Mouse (Mus musculus): ENCODE results near the gene Aoc2. TPM values are rescaled to one million over a fixed set of nuclear protein-coding genes. Genes with fewer than 3 reads are reported as not detected.

Gene Aoc2
- total and polyA plus RNA-seq, 3 experiments, result 3.6 to 10.7 (median 5.5) TPM

GRCm38 (mm10) chr11:101349216-101349615 is 24.4 kb downstream of the Aoc2 start:
- in situ Hi-C loops (cut with MboI; ENCODE audit: low pct_ligation_motif_present, low pct_unique_long_range_greater_than_20kb, low sequenced_read_pairs) (no loop called here), dilution Hi-C loops (cut with MboI; ENCODE audit: extremely low pct_ligation_motif_present, extremely low pct_unique_long_range_greater_than_20kb, low sequenced_read_pairs) (no loop called here)
- peaks cover 10% of the 10 kb centered on the region for H3K9me3 ChIP-seq (replicated peaks; ENCODE audit: low read length)
- H3K9ac ChIP-seq (ENCODE audit: insufficient read depth, low read depth), result no peak overlapping the region
- no peaks in the 10 kb centered on the region for H3K79me2 ChIP-seq (replicated peaks; ENCODE audit: control insufficient read depth, extremely low read depth, insufficient read depth, poor library complexity, severe bottlenecking)
- no peaks in the 10 kb centered on the region for H3K36me3 ChIP-seq (replicated peaks in 1 of 2; ENCODE audit: control insufficient read depth in 1 of 2, insufficient read depth in 1 of 2, low read length in 1 of 2)
- no peak overlapping the region for H3K27ac ChIP-seq (ENCODE audit: insufficient read depth, low read depth)
- H3K4me3 ChIP-seq (replicated peaks in 1 of 3; ENCODE audit: low read depth in 2 of 3, low read length in 2 of 3, poor library complexity in 1 of 3), result no peak overlapping the region
- H3K27me3 ChIP-seq (replicated peaks), result peaks cover 6% of the 10 kb centered on the region
- no peak for DNase-seq (ENCODE audit: extremely low read depth)
- no peak overlapping the region for H3K4me2 ChIP-seq (ENCODE audit: insufficient read depth, low read depth, poor library complexity, severe bottlenecking)
- H3K4me1 ChIP-seq (ENCODE audit: control insufficient read depth in 1 of 2, insufficient read depth in 2 of 2), result peaks cover 5 to 8% of the 10 kb centered on the region in 2 experiments; a peak in 3 of 4 replicates
- no peak for TF ChIP-seq GABPA (IDR thresholded peaks at IDR 0.05; ENCODE audit: insufficient replicate concordance, low read depth, low read length)
- no peak for TF ChIP-seq TBP (conservative IDR thresholded peaks at IDR 0.05; ENCODE audit: low read depth, low read length)
- no peak for TF ChIP-seq ZKSCAN1 (IDR thresholded peaks at IDR 0.05; ENCODE audit: borderline replicate concordance, low read depth, low read length)
- TF ChIP-seq RCOR1 (conservative IDR thresholded peaks at IDR 0.05; ENCODE audit: low read depth, low read length), result no peak
- TF ChIP-seq PAX5 (IDR thresholded peaks at IDR 0.05; ENCODE audit: low read length), result no peak
- TF ChIP-seq SMC3 (IDR thresholded peaks at IDR 0.05; ENCODE audit: low read depth, low read length), result no peak
- TF ChIP-seq MXI1 (IDR thresholded peaks at IDR 0.05; ENCODE audit: low read depth, low read length), result no peak
- no peak for TF ChIP-seq TCF12 (IDR thresholded peaks at IDR 0.05; ENCODE audit: low read depth, low read length)
- TF ChIP-seq IRF4 (IDR thresholded peaks at IDR 0.05; ENCODE audit: low read depth, low read length), result no peak

GRCm38 (mm10) chr11:101351100-101351720 is 26.3 kb downstream of the Aoc2 start:
- in situ Hi-C loops (cut with MboI; ENCODE audit: low pct_ligation_motif_present, low pct_unique_long_range_greater_than_20kb, low sequenced_read_pairs), result no loop called here

GRCm38 (mm10) chr11:101351721-101352111 is 26.9 kb downstream of the Aoc2 start:
- dilution Hi-C loops (cut with MboI; ENCODE audit: extremely low pct_ligation_motif_present, extremely low pct_unique_long_range_greater_than_20kb, low sequenced_read_pairs), result no loop called here
- Histone ChIP-seq H3K4me1 (ENCODE audit: control insufficient read depth in 1 of 2, insufficient read depth in 2 of 2) (peaks cover 5 to 8% of the 10 kb centered on the region in 2 experiments; a peak in 3 of 4 replicates), H3K79me2 (replicated peaks; ENCODE audit: control insufficient read depth, extremely low read depth, insufficient read depth, poor library complexity, severe bottlenecking) (no peaks in the 10 kb centered on the region), H3K36me3 (replicated peaks in 1 of 2; ENCODE audit: control insufficient read depth in 1 of 2, insufficient read depth in 1 of 2, low read length in 1 of 2) (no peaks in the 10 kb centered on the region), H3K4me2 (ENCODE audit: insufficient read depth, low read depth, poor library complexity, severe bottlenecking) (no peak overlapping the region), H3K27ac (ENCODE audit: insufficient read depth, low read depth) (no peak overlapping the region), H3K27me3 (replicated peaks) (peaks cover 8% of the 10 kb centered on the region), H3K9ac (ENCODE audit: insufficient read depth, low read depth) (no peak overlapping the region), H3K9me3 (replicated peaks; ENCODE audit: low read length) (peaks cover 10% of the 10 kb centered on the region), H3K4me3 (replicated peaks in 1 of 3; ENCODE audit: low read depth in 2 of 3, low read length in 2 of 3, poor library complexity in 1 of 3) (no peak overlapping the region)
- in situ Hi-C loops (cut with MboI; ENCODE audit: low pct_ligation_motif_present, low pct_unique_long_range_greater_than_20kb, low sequenced_read_pairs), result no loop called here
- TF ChIP-seq CHD1 (IDR thresholded peaks at IDR 0.05; ENCODE audit: low read depth, low read length) (no peak), ZNF384 (IDR thresholded peaks at IDR 0.05; ENCODE audit: low read depth, low read length) (peak; percentile 76)
- no peak for DNase-seq (ENCODE audit: extremely low read depth)

More at GRCm38 (mm10) chr11:101351100-101351720, 26.3 kb downstream of the Aoc2 start:
- peaks cover 10% of the 10 kb centered on the region for H3K9me3 ChIP-seq (replicated peaks; ENCODE audit: low read length)
- peaks cover 5 to 8% of the 10 kb centered on the region in 2 experiments; a peak in 3 of 4 replicates for H3K4me1 ChIP-seq (ENCODE audit: control insufficient read depth in 1 of 2, insufficient read depth in 2 of 2)
- dilution Hi-C loops (cut with MboI; ENCODE audit: extremely low pct_ligation_motif_present, extremely low pct_unique_long_range_greater_than_20kb, low sequenced_read_pairs), result no loop called here
- H3K27me3 ChIP-seq (replicated peaks), result peaks cover 8% of the 10 kb centered on the region
- H3K4me2 ChIP-seq (ENCODE audit: insufficient read depth, low read depth, poor library complexity, severe bottlenecking), result no peak overlapping the region
- H3K36me3 ChIP-seq (replicated peaks in 1 of 2; ENCODE audit: control insufficient read depth in 1 of 2, insufficient read depth in 1 of 2, low read length in 1 of 2), result no peaks in the 10 kb centered on the region
- H3K9ac ChIP-seq (ENCODE audit: insufficient read depth, low read depth), result no peak overlapping the region
- H3K79me2 ChIP-seq (replicated peaks; ENCODE audit: control insufficient read depth, extremely low read depth, insufficient read depth, poor library complexity, severe bottlenecking), result no peaks in the 10 kb centered on the region
- no peak overlapping the region for H3K4me3 ChIP-seq (replicated peaks in 1 of 3; ENCODE audit: low read depth in 2 of 3, low read length in 2 of 3, poor library complexity in 1 of 3)
- H3K27ac ChIP-seq (ENCODE audit: insufficient read depth, low read depth), result no peak overlapping the region
- no peak for DNase-seq (ENCODE audit: extremely low read depth)
- TF ChIP-seq USF1 (IDR thresholded peaks at IDR 0.05; ENCODE audit: low read depth, low read length), result no peak
- TF ChIP-seq USF2 (conservative IDR thresholded peaks at IDR 0.05; ENCODE audit: low read depth, low read length), result no peak
- TF ChIP-seq SMC3 (IDR thresholded peaks at IDR 0.05; ENCODE audit: low read depth, low read length), result no peak
- TF ChIP-seq CTCF (conservative IDR thresholded peaks at IDR 0.05 in 1 of 2, IDR thresholded peaks at IDR 0.05 in 1 of 2; ENCODE audit: low read depth in 2 of 2, low read length in 2 of 2), result no peak
- no peak for TF ChIP-seq JUN (IDR thresholded peaks at IDR 0.05; ENCODE audit: insufficient read depth, low read depth, low read length)
- no peak for TF ChIP-seq PAX5 (IDR thresholded peaks at IDR 0.05; ENCODE audit: low read length)
- no peak for TF ChIP-seq MAZ (IDR thresholded peaks at IDR 0.05; ENCODE audit: low read depth, low read length)
- TF ChIP-seq UBTF (IDR thresholded peaks at IDR 0.05; ENCODE audit: low read depth, low read length), result no peak
- TF ChIP-seq ZMIZ1 (IDR thresholded peaks at IDR 0.05; ENCODE audit: low read depth, low read length), result no peak
